Mouse (Mus musculus): Measurements from ENCODE around the gene Tox2. TPM values are rescaled to one million over a fixed set of nuclear protein-coding genes. Genes with fewer than 3 reads are reported as not detected.

The Tox2 gene
- polyA plus RNA-seq, 1 experiment from 2014 or later = 24.6 TPM

GRCm38 (mm10) chr2:163360858-163361623 is 158.1 kb downstream of the Tox2 start:
- 82% methylated on average over 16 of the region's 16 CpGs for WGBS
- no peaks in the 10 kb centered on the region for H3K36me3 ChIP-seq
- no peak overlapping the region for H3K27ac ChIP-seq
- no peak overlapping the region for H3K4me2 ChIP-seq (replicated peaks)
- H3K4me3 ChIP-seq = no peak overlapping the region
- no peaks in the 10 kb centered on the region for H3K27me3 ChIP-seq
- H3K4me1 ChIP-seq = no peaks in the 10 kb centered on the region
- no peaks in the 10 kb centered on the region for H3K9me3 ChIP-seq (replicated peaks)
- ATAC-seq (ENCODE audit: low FRiP score) = no peak
- H3K9ac ChIP-seq = no peak overlapping the region

GRCm38 (mm10) chr2:163362940-163363921 is 160.3 kb downstream of the Tox2 start:
- no peaks in the 10 kb centered on the region for H3K27me3 ChIP-seq
- no peak overlapping the region for H3K4me3 ChIP-seq
- WGBS = 81% methylated on average over 12 of the region's 12 CpGs
- ATAC-seq (ENCODE audit: low FRiP score) = no peak
- H3K27ac ChIP-seq = no peak overlapping the region
- H3K9ac ChIP-seq = no peak overlapping the region
- no peaks in the 10 kb centered on the region for H3K9me3 ChIP-seq (replicated peaks)
- H3K36me3 ChIP-seq = no peaks in the 10 kb centered on the region
- H3K4me1 ChIP-seq = no peaks in the 10 kb centered on the region
- H3K4me2 ChIP-seq (replicated peaks) = no peak overlapping the region

DNA sequence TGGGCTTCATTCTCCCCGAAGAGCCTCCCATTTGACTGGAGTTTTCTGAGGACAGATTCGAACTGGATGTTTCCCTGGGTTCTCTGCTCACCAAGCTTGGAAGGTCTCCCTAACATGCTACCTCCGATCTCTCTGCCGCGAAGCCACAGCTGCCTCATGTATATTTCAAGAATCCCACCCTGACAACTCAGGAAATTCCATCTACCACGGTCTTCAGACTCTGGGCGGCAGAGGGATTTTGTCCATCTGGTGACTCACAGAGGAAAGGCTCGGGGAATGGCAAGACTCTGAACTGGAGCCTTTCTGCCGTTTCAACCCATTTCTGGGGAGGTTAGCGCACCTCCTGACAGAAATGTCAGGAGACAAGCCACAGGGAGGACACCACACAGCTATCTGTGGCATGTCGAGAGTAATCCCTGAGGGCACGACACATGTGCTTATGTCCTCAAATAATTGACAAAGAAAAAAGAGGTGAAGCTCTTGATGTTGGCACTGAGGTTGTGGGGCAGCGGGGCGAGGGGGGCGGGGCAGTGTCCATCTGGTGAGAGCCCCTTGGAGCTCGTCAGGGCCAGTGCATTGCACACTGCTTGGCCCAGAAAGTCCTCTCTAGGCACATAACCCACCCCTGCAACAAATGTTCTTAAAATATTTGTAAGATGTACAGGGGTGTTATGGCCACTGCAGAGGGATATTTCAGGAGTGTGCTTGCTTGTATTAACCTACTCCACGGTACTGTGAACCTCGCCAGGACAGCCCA is 162.0 kb downstream of the Tox2 start:
- Histone ChIP-seq H3K9ac (no peak overlapping the region), H3K27me3 (no peaks in the 10 kb centered on the region), H3K4me2 (replicated peaks) (no peak overlapping the region), H3K4me3 (no peak overlapping the region), H3K36me3 (no peaks in the 10 kb centered on the region), H3K27ac (no peak overlapping the region), H3K4me1 (no peaks in the 10 kb centered on the region), H3K9me3 (replicated peaks) (no peaks in the 10 kb centered on the region)
- no peak for ATAC-seq (ENCODE audit: low FRiP score)
- WGBS = 76% methylated on average over 18 of the region's 18 CpGs

GRCm38 (mm10) chr2:163370175-163370574 is 167.2 kb downstream of the Tox2 start:
- 63% methylated on average over 4 of the region's 4 CpGs for WGBS
- Histone ChIP-seq H3K9me3 (replicated peaks) (no peaks in the 10 kb centered on the region), H3K36me3 (no peaks in the 10 kb centered on the region), H3K27ac (no peak overlapping the region), H3K4me3 (no peak overlapping the region), H3K9ac (no peak overlapping the region), H3K4me1 (no peaks in the 10 kb centered on the region), H3K27me3 (peaks cover 20% of the 10 kb centered on the region), H3K4me2 (replicated peaks) (no peak overlapping the region)
- ATAC-seq (ENCODE audit: low FRiP score) = no peak

DNA sequence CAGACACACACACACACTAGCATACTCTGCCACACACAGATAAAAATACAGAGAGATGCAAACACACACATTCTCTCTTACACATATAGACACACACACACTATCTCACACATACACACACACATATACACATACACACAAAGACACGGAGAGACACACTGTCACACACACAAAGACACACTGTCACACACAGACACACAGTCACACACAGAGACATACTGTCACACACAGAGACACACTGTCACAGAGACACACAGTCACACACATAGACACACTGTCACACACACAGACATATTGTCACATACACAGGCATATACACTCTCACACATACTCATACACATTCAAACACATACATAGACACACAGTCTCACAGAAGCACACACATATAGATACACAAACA is 169.7 kb downstream of the Tox2 start:
- Histone ChIP-seq H3K4me3 (no peak overlapping the region), H3K27ac (no peak overlapping the region), H3K4me1 (0 out of 2 replicates have a peak, but pooled peaks cover 3% of the 10 kb centered on the region), H3K9me3 (replicated peaks) (0 out of 2 replicates have a peak, but pooled peaks cover 2% of the 10 kb centered on the region), H3K36me3 (no peaks in the 10 kb centered on the region), H3K27me3 (peaks cover 44% of the 10 kb centered on the region), H3K9ac (no peak overlapping the region), H3K4me2 (replicated peaks) (no peak overlapping the region)
- ATAC-seq (ENCODE audit: low FRiP score) = no peak
- WGBS = 83% methylated on average over 1 of the region's 1 CpGs

Other genes with a start within 250 kb of the Tox2 start
- gene Sgk2, start 215.8 kb upstream of the Tox2 start, polyA plus RNA-seq (2016; fragmentation: Nextera tagmentation; extraction: Ambion mirVana) = not detected in 2 replicates
- 48.9 and 52.7 TPM in 2 replicates for gene Ift52, start 185.8 kb upstream of the Tox2 start, polyA plus RNA-seq (2016; fragmentation: Nextera tagmentation; extraction: Ambion mirVana)
- gene Mybl2, start 148.4 kb upstream of the Tox2 start, polyA plus RNA-seq (2016; fragmentation: Nextera tagmentation; extraction: Ambion mirVana) = 16.4 and 23.3 TPM in 2 replicates
- gene Gtsf1l, start 115.3 kb upstream of the Tox2 start, polyA plus RNA-seq (2016; fragmentation: Nextera tagmentation; extraction: Ambion mirVana) = 0.30 TPM in 1 of 2 replicates, not detected in the other
- 0.76 and 1.2 TPM in 2 replicates for gene Jph2, start 194.9 kb downstream of the Tox2 start, polyA plus RNA-seq (2016; fragmentation: Nextera tagmentation; extraction: Ambion mirVana)
- 67.9 and 70.8 TPM in 2 replicates for gene Oser1, start 221.6 kb downstream of the Tox2 start, polyA plus RNA-seq (2016; fragmentation: Nextera tagmentation; extraction: Ambion mirVana)
- 68.7 and 70.1 TPM in 2 replicates for gene Gdap1l1, start 235.4 kb downstream of the Tox2 start, polyA plus RNA-seq (2016; fragmentation: Nextera tagmentation; extraction: Ambion mirVana)